Mouse (Mus musculus) lung, postnatal 0 days (tissue): ENCODE results near the gene Rilpl1.

ENCODE experiments used
- CTCF ChIP-seq: IDR thresholded peaks from 2 replicates; pipeline ENCODE4 v1.5.1; 2016; ENCODE audit warnings: antibody characterized with exemption, mild to moderate bottlenecking
- EP300 ChIP-seq: IDR thresholded peaks from 2 replicates; pipeline ENCODE4 v1.6.1; 2016; ENCODE audit warnings: antibody characterized with exemption, mild to moderate bottlenecking, control low read depth

DNA sequence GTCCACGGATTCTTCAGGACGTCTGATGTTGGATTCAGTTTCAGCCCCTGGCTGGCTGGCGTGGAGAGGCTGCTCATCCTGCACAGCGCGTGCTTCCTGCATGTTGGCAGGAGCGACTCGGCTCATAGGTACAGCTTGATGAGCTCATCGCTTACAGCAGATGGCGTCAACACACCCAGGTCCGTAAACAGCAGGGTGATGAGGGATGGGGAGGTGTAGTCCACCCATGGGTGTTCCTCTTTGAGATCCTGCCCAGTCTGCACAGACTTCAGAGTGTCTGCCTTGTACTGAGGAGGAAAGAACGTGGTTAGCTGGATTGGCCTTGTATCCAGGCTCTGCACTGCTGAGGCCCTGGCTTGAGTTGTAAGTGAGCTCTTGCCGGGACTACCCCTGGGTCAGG is 39.9 kb upstream of the Rilpl1 start:
- TF ChIP-seq CTCF (no peak), EP300 (no peak)
